Mouse (Mus musculus): ENCODE results near the gene Lingo2. TPM values are rescaled to one million over a fixed set of nuclear protein-coding genes. Genes with fewer than 3 reads are reported as not detected.

The Lingo2 gene
- polyA plus RNA-seq, 1 experiment from 2014 or later, result 44.5 TPM

GRCm38 (mm10) chr4:36730691-36731090 lies 220.9 kb downstream of the Lingo2 start:
- peak; percentile 47; the same call in 1 of the 2 replicates for ATAC-seq (ENCODE audit: low read depth)
- H3K4me1 ChIP-seq (replicated peaks), result peaks cover 6% of the 10 kb centered on the region; the same call in 1 of the 2 replicates
- H3K4me3 ChIP-seq, result no peak overlapping the region
- H3K27ac ChIP-seq (replicated peaks), result 0 out of 2 replicates have a peak overlapping the region, but pooled peaks have one; percentile 6
- H3K27me3 ChIP-seq, result no peaks in the 10 kb centered on the region
- H3K36me3 ChIP-seq, result no peaks in the 10 kb centered on the region
- no peak overlapping the region for H3K4me2 ChIP-seq
- H3K9me3 ChIP-seq, result no peaks in the 10 kb centered on the region
- H3K9ac ChIP-seq, result no peak overlapping the region
- 49% methylated on average over 2 of the region's 2 CpGs for WGBS

- WGBS, result 78% methylated on average over 1 of the region's 1 CpGs
- Histone ChIP-seq H3K4me2 (no peak overlapping the region), H3K9ac (no peak overlapping the region), H3K4me3 (no peak overlapping the region), H3K36me3 (no peaks in the 10 kb centered on the region), H3K27me3 (no peaks in the 10 kb centered on the region), H3K9me3 (no peaks in the 10 kb centered on the region), H3K4me1 (replicated peaks) (no peaks in the 10 kb centered on the region), H3K27ac (replicated peaks) (no peak overlapping the region)
- ATAC-seq (ENCODE audit: low read depth), result no peak
Observed at GRCm38 (mm10) chr4:36716411-36716810, 235.1 kb downstream of the Lingo2 start.

- H3K36me3 ChIP-seq, result no peaks in the 10 kb centered on the region
- WGBS, result 83% methylated on average over 3 of the region's 3 CpGs
- no peak overlapping the region for H3K27ac ChIP-seq (replicated peaks)
- H3K4me2 ChIP-seq, result no peak overlapping the region
- H3K4me1 ChIP-seq (replicated peaks), result no peaks in the 10 kb centered on the region
- H3K9me3 ChIP-seq, result no peaks in the 10 kb centered on the region
- no peak overlapping the region for H3K4me3 ChIP-seq
- ATAC-seq (ENCODE audit: low read depth), result no peak
- no peak overlapping the region for H3K9ac ChIP-seq
- no peaks in the 10 kb centered on the region for H3K27me3 ChIP-seq
Observed at GRCm38 (mm10) chr4:36698888-36699287, 252.7 kb downstream of the Lingo2 start.

GRCm38 (mm10) chr4:36696810-36697209 lies 254.7 kb downstream of the Lingo2 start:
- H3K9ac ChIP-seq, result no peak overlapping the region
- H3K36me3 ChIP-seq, result no peaks in the 10 kb centered on the region
- H3K4me1 ChIP-seq (replicated peaks), result no peaks in the 10 kb centered on the region
- no peak overlapping the region for H3K27ac ChIP-seq (replicated peaks)
- 79% methylated on average over 2 of the region's 2 CpGs for WGBS
- no peaks in the 10 kb centered on the region for H3K27me3 ChIP-seq
- no peak for ATAC-seq (ENCODE audit: low read depth)
- no peak overlapping the region for H3K4me3 ChIP-seq
- no peak overlapping the region for H3K4me2 ChIP-seq
- no peaks in the 10 kb centered on the region for H3K9me3 ChIP-seq

- no peak overlapping the region for H3K27ac ChIP-seq (replicated peaks)
- ATAC-seq (ENCODE audit: low read depth), result peak; percentile 75; the same call in 1 of the 2 replicates
- no peaks in the 10 kb centered on the region for H3K27me3 ChIP-seq
- no peak overlapping the region for H3K4me3 ChIP-seq
- H3K4me1 ChIP-seq (replicated peaks), result no peaks in the 10 kb centered on the region
- H3K9me3 ChIP-seq, result no peaks in the 10 kb centered on the region
- 64% methylated on average over 2 of the region's 2 CpGs for WGBS
- no peak overlapping the region for H3K4me2 ChIP-seq
- H3K36me3 ChIP-seq, result no peaks in the 10 kb centered on the region
- H3K9ac ChIP-seq, result no peak overlapping the region
Observed at GRCm38 (mm10) chr4:36659920-36660319, 291.6 kb downstream of the Lingo2 start.

GRCm38 (mm10) chr4:36647753-36648152 lies 303.8 kb downstream of the Lingo2 start:
- H3K27me3 ChIP-seq, result no peaks in the 10 kb centered on the region

GRCm38 (mm10) chr4:36635666-36636065 lies 315.9 kb downstream of the Lingo2 start:
- H3K9ac ChIP-seq, result no peak overlapping the region
- no peaks in the 10 kb centered on the region for H3K9me3 ChIP-seq
- H3K36me3 ChIP-seq, result no peaks in the 10 kb centered on the region
- ATAC-seq (ENCODE audit: low read depth), result no peak
- H3K4me2 ChIP-seq, result no peak overlapping the region
- 86% methylated on average over 2 of the region's 2 CpGs for WGBS
- no peak overlapping the region for H3K27ac ChIP-seq (replicated peaks)
- no peaks in the 10 kb centered on the region for H3K27me3 ChIP-seq
- no peak overlapping the region for H3K4me3 ChIP-seq
- H3K4me1 ChIP-seq (replicated peaks), result no peaks in the 10 kb centered on the region

More at GRCm38 (mm10) chr4:36647753-36648152, 303.8 kb downstream of the Lingo2 start:
- no peak overlapping the region for H3K27ac ChIP-seq (replicated peaks)
- no peaks in the 10 kb centered on the region for H3K4me1 ChIP-seq (replicated peaks)
- H3K4me2 ChIP-seq, result no peak overlapping the region
- no peaks in the 10 kb centered on the region for H3K36me3 ChIP-seq
- H3K9me3 ChIP-seq, result no peaks in the 10 kb centered on the region
- no peak overlapping the region for H3K9ac ChIP-seq
- no peak overlapping the region for H3K4me3 ChIP-seq
- no peak for ATAC-seq (ENCODE audit: low read depth)

- Histone ChIP-seq H3K4me1 (replicated peaks) (no peaks in the 10 kb centered on the region), H3K9me3 (no peaks in the 10 kb centered on the region), H3K9ac (no peak overlapping the region), H3K4me3 (no peak overlapping the region), H3K4me2 (no peak overlapping the region), H3K27ac (replicated peaks) (no peak overlapping the region), H3K27me3 (no peaks in the 10 kb centered on the region), H3K36me3 (no peaks in the 10 kb centered on the region)
- ATAC-seq (ENCODE audit: low read depth), result no peak
- WGBS, result 82% methylated on average over 5 of the region's 5 CpGs
Observed at GRCm38 (mm10) chr4:36576801-36577200, 374.7 kb downstream of the Lingo2 start.

- WGBS, result 61% methylated on average over 3 of the region's 3 CpGs
- ATAC-seq (ENCODE audit: low read depth), result no peak
- Histone ChIP-seq H3K36me3 (no peaks in the 10 kb centered on the region), H3K4me1 (replicated peaks) (no peaks in the 10 kb centered on the region), H3K4me2 (no peak overlapping the region), H3K9me3 (no peaks in the 10 kb centered on the region), H3K27me3 (no peaks in the 10 kb centered on the region), H3K27ac (replicated peaks) (no peak overlapping the region), H3K4me3 (no peak overlapping the region), H3K9ac (no peak overlapping the region)
Observed at GRCm38 (mm10) chr4:36576256-36576655, 375.3 kb downstream of the Lingo2 start.

GRCm38 (mm10) chr4:36566544-36566943 lies 385.0 kb downstream of the Lingo2 start:
- Histone ChIP-seq H3K9me3 (no peaks in the 10 kb centered on the region), H3K4me1 (replicated peaks) (no peaks in the 10 kb centered on the region), H3K4me2 (no peak overlapping the region), H3K4me3 (no peak overlapping the region), H3K27me3 (no peaks in the 10 kb centered on the region), H3K27ac (replicated peaks) (no peak overlapping the region), H3K36me3 (no peaks in the 10 kb centered on the region), H3K9ac (no peak overlapping the region)
- no peak for ATAC-seq (ENCODE audit: low read depth)
- 82% methylated on average over 1 of the region's 1 CpGs for WGBS

- Histone ChIP-seq H3K27me3 (no peaks in the 10 kb centered on the region), H3K9me3 (no peaks in the 10 kb centered on the region), H3K36me3 (no peaks in the 10 kb centered on the region), H3K27ac (replicated peaks) (no peak overlapping the region), H3K9ac (no peak overlapping the region), H3K4me3 (no peak overlapping the region), H3K4me2 (no peak overlapping the region), H3K4me1 (replicated peaks) (no peaks in the 10 kb centered on the region)
- ATAC-seq (ENCODE audit: low read depth), result no peak
- 79% methylated on average over 1 of the region's 1 CpGs for WGBS
Observed at GRCm38 (mm10) chr4:36560997-36561396, 390.6 kb downstream of the Lingo2 start.

GRCm38 (mm10) chr4:36540664-36541360 lies 410.7 kb downstream of the Lingo2 start:
- no peaks in the 10 kb centered on the region for H3K4me1 ChIP-seq (replicated peaks)
- no peaks in the 10 kb centered on the region for H3K9me3 ChIP-seq
- no peak for ATAC-seq (ENCODE audit: low read depth)
- no peaks in the 10 kb centered on the region for H3K27me3 ChIP-seq
- WGBS, result 64% methylated on average over 2 of the region's 2 CpGs
- no peaks in the 10 kb centered on the region for H3K36me3 ChIP-seq
- H3K4me3 ChIP-seq, result no peak overlapping the region
- H3K27ac ChIP-seq (replicated peaks), result no peak overlapping the region
- no peak overlapping the region for H3K4me2 ChIP-seq
- no peak overlapping the region for H3K9ac ChIP-seq

- WGBS, result 91% methylated on average over 2 of the region's 2 CpGs
- Histone ChIP-seq H3K27me3 (no peaks in the 10 kb centered on the region), H3K4me3 (no peak overlapping the region), H3K4me2 (no peak overlapping the region), H3K9me3 (no peaks in the 10 kb centered on the region), H3K36me3 (no peaks in the 10 kb centered on the region), H3K27ac (replicated peaks) (no peak overlapping the region), H3K9ac (no peak overlapping the region), H3K4me1 (replicated peaks) (no peaks in the 10 kb centered on the region)
- no peak for ATAC-seq (ENCODE audit: low read depth)
Observed at GRCm38 (mm10) chr4:36533895-36534294, 417.7 kb downstream of the Lingo2 start.

Measured in neural tube, embryonic 13.5 days (tissue).